Mouse (Mus musculus) heart, adult 18-20 months (tissue): Measurements from ENCODE around the gene Popdc2. TPM values are rescaled to one million over a fixed set of nuclear protein-coding genes. Genes with fewer than 3 reads are reported as not detected.
A peak's percentile ranks its signal among the peaks of the same experiment; 100 is the strongest.
"Not testable (repeated sequence)": the region's sequence is repeated elsewhere in the genome, so short reads cannot be mapped to it uniquely, and the experiment has no call there.

Source experiments
- DNase-seq, 2 experiments: peaks; one replicate each; pipeline ENCODE4 v3.0.0; 2021 to 2022; ENCODE audit warnings: mixed read lengths in 1 of 2
- long read RNA-seq, 2 experiments: library from polyadenylated mRNA; stranded (forward); transcript quantifications; one replicate each; pipeline ENCODE4 v2.0.0; 2021
- total RNA-seq, 2 experiments: library from RNA; stranded (reverse); gene quantifications; 2 replicates each; pipeline ENCODE4 v1.2.3; 2021

Popdc2 gene
- total RNA-seq: 100 to 1,000 TPM; 515 to 590 TPM
- long read RNA-seq, experiment 1, transcript Popdc2-201 (4 exons, 2,169 nt): major isoform, 233 of 457 reads
- long read RNA-seq, experiment 1, transcript Popdc2-202 (4 exons, 1,992 nt): minor isoform, 19 of 457 reads
- long read RNA-seq, experiment 1, partial matches to known transcripts: 171 of 457 reads
- long read RNA-seq, experiment 1, other reads (novel, unspliced or antisense): 32 of 457 reads
- long read RNA-seq, experiment 2, transcript Popdc2-202 (4 exons, 1,992 nt): minor isoform, 16 of 227 reads
- long read RNA-seq, experiment 2, transcript Popdc2-201 (4 exons, 2,169 nt): major isoform, 92 of 227 reads
- long read RNA-seq, experiment 2, partial matches to known transcripts: 110 of 227 reads
- long read RNA-seq, experiment 2, other reads (novel, unspliced or antisense): 7 of 227 reads

GRCm38 (mm10) chr16:38361933-38362332 lies at the start of gene Popdc2:
TSS of gene Popdc2 (plus strand) at chr16:38362209.
- peak; percentile 84 to 91 for DNase-seq

GRCm38 (mm10) chr16:38318492-38318891 lies 43.5 kb upstream of the Popdc2 start:
- no peak for DNase-seq

- no peak for DNase-seq
Observed at GRCm38 (mm10) chr16:38319087-38319486, 42.9 kb upstream of the Popdc2 start.

- peak; percentile 29 to 67 for DNase-seq
Observed at GRCm38 (mm10) chr16:38321452-38321935, 40.5 kb upstream of the Popdc2 start.

- no peak for DNase-seq
Observed at GRCm38 (mm10) chr16:38324311-38324710, 37.7 kb upstream of the Popdc2 start.

- no peak for DNase-seq
Observed at GRCm38 (mm10) chr16:38326778-38327397, 35.1 kb upstream of the Popdc2 start.

- no peak for DNase-seq
Observed at GRCm38 (mm10) chr16:38329340-38329739, 32.7 kb upstream of the Popdc2 start.

- no peak for DNase-seq
Observed at GRCm38 (mm10) chr16:38334431-38334830, 27.6 kb upstream of the Popdc2 start.

GRCm38 (mm10) chr16:38338077-38338476 lies 23.9 kb upstream of the Popdc2 start:
- not testable (repeated sequence) for DNase-seq

GRCm38 (mm10) chr16:38341396-38342324 lies 20.3 kb upstream of the Popdc2 start, which contains the start of gene Maats1:
TSS of gene Maats1 (minus strand) at chr16:38342143.
- DNase-seq: peak; percentile 83 to 84

- peak in 1 of 2 experiments; percentile 60 for DNase-seq
Observed at GRCm38 (mm10) chr16:38344941-38345725, 16.9 kb upstream of the Popdc2 start.

- DNase-seq: peak; percentile 97
Observed at GRCm38 (mm10) chr16:38346529-38347325, 15.3 kb upstream of the Popdc2 start, which contains the start of the genes Cox17 and Gm21987. TSS of gene Cox17 (plus strand) at chr16:38346991. TSS of gene Gm21987 (plus strand) at chr16:38347040.

GRCm38 (mm10) chr16:38347588-38347987 lies 14.4 kb upstream of the Popdc2 start:
- peak in 1 of 2 experiments; percentile 17 for DNase-seq

- peak in 1 of 2 experiments; percentile 14 for DNase-seq
Observed at GRCm38 (mm10) chr16:38348217-38348761, 13.7 kb upstream of the Popdc2 start.

GRCm38 (mm10) chr16:38349881-38350280 lies 12.1 kb upstream of the Popdc2 start:
- no peak for DNase-seq

- peak; percentile 74 to 89 for DNase-seq
Observed at GRCm38 (mm10) chr16:38350361-38350855, 11.6 kb upstream of the Popdc2 start.

GRCm38 (mm10) chr16:38350939-38351338 lies 11.1 kb upstream of the Popdc2 start:
- DNase-seq: peak in 1 of 2 experiments; percentile 47

- DNase-seq: peak; percentile 69 to 73
Observed at GRCm38 (mm10) chr16:38352031-38352430, 10.0 kb upstream of the Popdc2 start.

- DNase-seq: no peak
Observed at GRCm38 (mm10) chr16:38352851-38353250, 9.2 kb upstream of the Popdc2 start.

- DNase-seq: no peak
Observed at GRCm38 (mm10) chr16:38353642-38354041, 8.4 kb upstream of the Popdc2 start.
